Mouse (Mus musculus): ENCODE data around the gene Casp2. TPM values are rescaled to one million over a fixed set of nuclear protein-coding genes. Genes with fewer than 3 reads are reported as not detected.

The Casp2 gene
- polyA plus RNA-seq (2012; rRNA removed; ENCODE audit: low replicate concordance), result 21.7 and 43.2 TPM in 2 replicates

DNA sequence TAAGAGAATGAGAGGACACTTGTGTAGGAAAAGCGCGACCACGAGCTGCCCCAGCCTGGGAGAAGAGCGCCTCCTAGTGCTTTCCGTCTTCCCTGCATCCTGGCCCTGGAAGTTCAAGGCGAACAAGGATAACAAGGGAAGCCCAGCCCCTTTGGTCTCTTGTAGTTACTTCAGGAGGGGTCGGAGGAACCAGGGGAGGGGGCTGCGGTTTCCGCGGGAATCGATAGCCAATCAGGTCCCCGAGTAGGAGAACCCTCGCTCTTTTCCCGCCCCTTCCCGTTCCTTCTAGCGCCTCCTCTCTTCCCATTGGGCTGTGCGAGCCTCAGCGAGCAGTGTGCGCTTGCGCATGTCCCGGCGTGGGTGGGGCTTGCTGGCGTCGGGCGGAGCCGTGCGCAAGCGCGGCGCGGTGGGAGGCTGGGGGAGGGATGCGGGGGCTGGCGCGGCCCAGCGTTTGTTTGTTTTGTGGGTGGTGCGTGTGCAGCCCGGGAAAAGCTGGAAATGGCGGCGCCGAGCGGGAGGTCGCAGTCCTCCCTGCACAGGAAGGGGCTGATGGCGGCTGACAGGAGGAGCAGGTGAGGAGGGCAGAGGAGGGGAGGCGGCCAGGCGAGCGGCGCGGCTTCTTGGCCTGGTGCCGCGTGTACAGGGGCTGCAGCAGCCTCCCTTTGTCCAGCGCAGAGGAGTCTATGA is at the start of gene Casp2:
Gene Casp2, plus strand, starts transcription at position 360 of the 687 bp plus-strand sequence.

GRCm38 (mm10) chr6:42215028-42215427 is 49.8 kb upstream of the Casp2 start, which contains the start of gene Tas2r144:
Tas2r144 (plus strand) TSS chr6:42215328.

GRCm38 (mm10) chr6:42245711-42246353 is 19.0 kb upstream of the Casp2 start, which contains the start of gene Gstk1:
Gstk1 (plus strand) TSS chr6:42245935.

DNA sequence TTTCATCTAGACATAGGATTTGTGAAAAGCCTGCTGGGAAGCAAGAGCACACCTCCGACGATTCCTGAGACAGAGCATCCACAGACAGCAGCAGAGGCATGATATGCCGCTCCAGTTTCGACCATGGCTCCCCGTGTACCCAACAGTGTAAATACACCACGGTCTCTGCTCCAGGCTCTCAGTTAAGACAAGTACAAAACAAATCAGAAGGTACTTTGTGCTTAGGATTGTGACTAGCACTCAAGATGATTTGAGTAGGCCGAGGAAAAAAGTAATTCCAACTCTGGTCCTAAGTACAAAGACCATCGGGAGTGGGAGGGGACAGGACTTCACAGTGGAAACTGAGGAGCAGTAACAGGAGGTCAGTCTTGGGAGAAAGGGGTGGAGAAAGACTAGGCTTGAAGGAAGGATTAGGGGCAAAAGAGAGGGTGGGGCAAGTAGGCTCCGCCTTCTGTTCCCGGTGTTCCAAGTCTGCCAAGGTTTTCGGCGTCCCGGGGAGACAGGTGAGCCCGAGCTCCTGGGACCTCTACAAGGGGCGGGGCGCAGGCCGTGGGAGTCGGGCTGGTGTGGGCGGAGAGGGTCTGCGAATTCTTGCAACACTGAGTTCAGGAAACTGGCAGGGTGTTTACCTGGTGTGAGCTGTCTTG is 3.1 kb upstream of the Casp2 start, which contains the start of gene Tmem139:
Gene Tmem139, plus strand, starts transcription at position 447 of the 647 bp plus-strand sequence.

DNA sequence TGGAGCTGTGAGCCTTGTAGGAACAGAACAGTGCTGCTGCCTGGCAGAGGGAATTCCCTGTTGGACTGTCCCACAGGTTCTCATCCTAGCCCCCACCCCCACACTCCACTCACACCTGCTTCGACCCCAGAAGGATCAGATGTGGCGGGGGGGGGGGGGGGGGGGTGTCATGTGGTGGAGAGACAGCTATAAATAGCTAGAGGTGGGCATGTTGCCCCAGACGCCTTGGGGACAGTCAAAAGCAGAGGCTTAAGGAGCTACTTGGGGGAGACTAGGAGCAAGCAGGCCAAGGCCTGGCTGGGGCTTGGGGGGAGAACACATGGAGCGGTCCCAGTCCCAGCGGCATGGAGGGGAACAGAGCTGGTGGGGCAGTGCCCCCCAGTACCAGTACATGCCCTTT is 21.7 kb downstream of the Casp2 start, which contains the start of gene Clcn1:
Gene Clcn1, plus strand, starts transcription at position 238 of the 400 bp plus-strand sequence.

GRCm38 (mm10) chr6:42324482-42325267 is 59.9 kb downstream of the Casp2 start, which contains the start of gene Fam131b:
Fam131b (minus strand) TSS chr6:42324643.

Other genes with a start within 250 kb of the Casp2 start
- gene Sva, start 226.6 kb upstream of the Casp2 start, polyA plus RNA-seq (2012; rRNA removed; ENCODE audit: low replicate concordance), result 0.43 TPM in 1 of 2 replicates, not detected in the other
- not detected in 2 replicates for gene Tas2r139, start 124.0 kb upstream of the Casp2 start, polyA plus RNA-seq (2012; rRNA removed; ENCODE audit: low replicate concordance)
- gene Tas2r144, start 49.7 kb upstream of the Casp2 start, polyA plus RNA-seq (2012; rRNA removed; ENCODE audit: low replicate concordance), result not detected in 2 replicates
- gene Gstk1, start 19.1 kb upstream of the Casp2 start, polyA plus RNA-seq (2012; rRNA removed; ENCODE audit: low replicate concordance), result 38.4 and 87.4 TPM in 2 replicates
- gene Tmem139, start 3.0 kb upstream of the Casp2 start, polyA plus RNA-seq (2012; rRNA removed; ENCODE audit: low replicate concordance), result 1.5 TPM in 1 of 2 replicates, not detected in the other
- 0.07 and 0.12 TPM in 2 replicates for gene Clcn1, start 21.7 kb downstream of the Casp2 start, polyA plus RNA-seq (2012; rRNA removed; ENCODE audit: low replicate concordance)
- 1.6 and 5.7 TPM in 2 replicates for gene Fam131b, start 59.7 kb downstream of the Casp2 start, polyA plus RNA-seq (2012; rRNA removed; ENCODE audit: low replicate concordance)
- 146 and 348 TPM in 2 replicates for gene Zyx, start 84.6 kb downstream of the Casp2 start, polyA plus RNA-seq (2012; rRNA removed; ENCODE audit: low replicate concordance)
- 1.2 and 11.6 TPM in 2 replicates for gene Epha1, start 108.3 kb downstream of the Casp2 start, polyA plus RNA-seq (2012; rRNA removed; ENCODE audit: low replicate concordance)
- gene Tas2r143, start 135.3 kb downstream of the Casp2 start, polyA plus RNA-seq (2012; rRNA removed; ENCODE audit: low replicate concordance), result 0.19 and 0.63 TPM in 2 replicates
- gene Tas2r135, start 140.4 kb downstream of the Casp2 start, polyA plus RNA-seq (2012; rRNA removed; ENCODE audit: low replicate concordance), result 0.14 TPM in 1 of 2 replicates, not detected in the other
- gene Tas2r126, start 169.6 kb downstream of the Casp2 start, polyA plus RNA-seq (2012; rRNA removed; ENCODE audit: low replicate concordance), result not detected in 2 replicates
- not detected in 2 replicates for gene Olfr458, start 200.2 kb downstream of the Casp2 start, polyA plus RNA-seq (2012; rRNA removed; ENCODE audit: low replicate concordance)
- gene Olfr457, start 211.3 kb downstream of the Casp2 start, polyA plus RNA-seq (2012; rRNA removed; ENCODE audit: low replicate concordance), result not detected in 2 replicates
- not detected in 2 replicates for gene Olfr456, start 222.2 kb downstream of the Casp2 start, polyA plus RNA-seq (2012; rRNA removed; ENCODE audit: low replicate concordance)

Data from subcutaneous adipose tissue, adult 2 months (tissue).